14 mouse cellular contexts compared by ENCODE assay signal in genomic region chr10:88603256-88603655, GRCm38 (mm10). TPM values are rescaled to one million over a fixed set of nuclear protein-coding genes. Genes with fewer than 3 reads are reported as not detected.
A peak's percentile ranks its signal among the peaks of the same experiment; 100 is the strongest.
DNase-seq lines count a peak whose midpoint lies in the region; ATAC-seq lines count a peak whose summit lies in the region.
"Had no signal": no experiment of that assay in that cellular context is flagged by ENCODE, and none has a peak within 500 bp of the region (broad histone marks: within the 10 kb centered on the region; RNA-seq: fewer than 3 reads in every experiment).

No protein-coding gene starts in this region.

- no peaks in the 10 kb centered on the region for H3K9me3 ChIP-seq in embryonic facial prominence, embryonic 10.5 days
- H3K9me3 ChIP-seq in hindbrain, embryonic 14.5 days (ENCODE audit: control insufficient read depth, low read length) = no peaks in the 10 kb centered on the region
- no peaks in the 10 kb centered on the region for H3K9me3 ChIP-seq in midbrain, embryonic 13.5 days
- H3K9me3 ChIP-seq in liver, embryonic 12.5 days (replicated peaks) = no peaks in the 10 kb centered on the region

- no peak overlapping the region for H3K4me3 ChIP-seq in embryonic facial prominence, embryonic 10.5 days
- no peak overlapping the region for H3K4me3 ChIP-seq in hindbrain, embryonic 14.5 days (replicated peaks; ENCODE audit: low read length)
- no peak overlapping the region for H3K4me3 ChIP-seq in midbrain, embryonic 13.5 days (replicated peaks)
- no peak overlapping the region for H3K4me3 ChIP-seq in liver, embryonic 12.5 days

- DNase-seq in embryo, embryonic 11 days = peak; percentile 38
- DNase-seq in embryonic facial prominence, embryonic 10.5 days (ENCODE audit: low spot score) = peak; percentile 14
- DNase-seq in hindbrain, embryonic 14.5 days (ENCODE audit: low spot score) = peak; percentile 28
- DNase-seq in layer of hippocampus, adult 9-10 months (ENCODE audit: low spot score) = no peak
- no peak for DNase-seq in ovary, postnatal 36 days (ENCODE audit: low spot score)
- DNase-seq: adrenal gland, adult 2 months; cerebellum, adult 8-10 months; kidney, adult 9 months; lung, adult 2 months; thymus, adult 18-20 months had no signal

- no peaks in the 10 kb centered on the region for H3K36me3 ChIP-seq in embryonic facial prominence, embryonic 10.5 days (replicated peaks)
- H3K36me3 ChIP-seq in hindbrain, embryonic 14.5 days (replicated peaks; ENCODE audit: control insufficient read depth, insufficient read depth) = no peaks in the 10 kb centered on the region
- no peaks in the 10 kb centered on the region for H3K36me3 ChIP-seq in midbrain, embryonic 13.5 days
- H3K36me3 ChIP-seq in liver, embryonic 12.5 days = no peaks in the 10 kb centered on the region

- no peaks in the 10 kb centered on the region for H3K27me3 ChIP-seq in embryonic facial prominence, embryonic 10.5 days (replicated peaks; ENCODE audit: low read depth, poor library complexity, severe bottlenecking)
- no peaks in the 10 kb centered on the region for H3K27me3 ChIP-seq in hindbrain, embryonic 14.5 days (ENCODE audit: control insufficient read depth, insufficient read depth, low read length)
- peaks cover 3% of the 10 kb centered on the region; the same call in 1 of the 2 replicates for H3K27me3 ChIP-seq in midbrain, embryonic 13.5 days
- H3K27me3 ChIP-seq in liver, embryonic 12.5 days (replicated peaks) = no peaks in the 10 kb centered on the region

- ATAC-seq in hindbrain, embryonic 14.5 days (ENCODE audit: low FRiP score) = 0 out of 2 replicates have a peak, but pooled peaks have one; percentile 31
- ATAC-seq in midbrain, embryonic 13.5 days = peak; percentile 69
- ATAC-seq in liver, embryonic 12.5 days = no peak
- ATAC-seq: CD4-positive, CD25-positive, alpha-beta regulatory T cell, adult 4 months had no signal

- no peak overlapping the region; the same call in 1 of the 2 replicates for H3K4me2 ChIP-seq in hindbrain, embryonic 14.5 days (replicated peaks)
- H3K4me2 ChIP-seq in midbrain, embryonic 13.5 days (replicated peaks) = peak overlapping the region; percentile 15; the same call in 1 of the 2 replicates
- H3K4me2 ChIP-seq in liver, embryonic 12.5 days = no peak overlapping the region

- 58% methylated on average over 5 of the region's 5 CpGs for WGBS in embryonic facial prominence, embryonic 10.5 days
- WGBS in hindbrain, embryonic 14.5 days = 8% methylated on average over 5 of the region's 5 CpGs
- WGBS in midbrain, embryonic 13.5 days = 7% methylated on average over 5 of the region's 5 CpGs
- 60% methylated on average over 5 of the region's 5 CpGs for WGBS in liver, embryonic 12.5 days (ENCODE audit: insufficient replicate concordance)

- no peaks in the 10 kb centered on the region for H3K4me1 ChIP-seq in embryonic facial prominence, embryonic 10.5 days
- 0 out of 2 replicates have a peak, but pooled peaks cover 10% of the 10 kb centered on the region for H3K4me1 ChIP-seq in hindbrain, embryonic 14.5 days (replicated peaks; ENCODE audit: control insufficient read depth, insufficient read depth, low read length)
- H3K4me1 ChIP-seq in midbrain, embryonic 13.5 days (replicated peaks) = peaks cover 13% of the 10 kb centered on the region
- no peaks in the 10 kb centered on the region for H3K4me1 ChIP-seq in liver, embryonic 12.5 days

- H3K9ac ChIP-seq in hindbrain, embryonic 14.5 days = no peak overlapping the region
- no peak overlapping the region for H3K9ac ChIP-seq in midbrain, embryonic 13.5 days (replicated peaks)
- no peak overlapping the region for H3K9ac ChIP-seq in liver, embryonic 12.5 days

- no peak overlapping the region for H3K27ac ChIP-seq in embryonic facial prominence, embryonic 10.5 days (replicated peaks)
- no peak overlapping the region for H3K27ac ChIP-seq in hindbrain, embryonic 14.5 days
- H3K27ac ChIP-seq in midbrain, embryonic 13.5 days = no peak overlapping the region
- H3K27ac ChIP-seq in liver, embryonic 12.5 days = no peak overlapping the region
- H3K27ac ChIP-seq: macrophage had no signal

RNA-seq across cellular contexts. Expression of gene Mybpc1, which starts 1.7 kb away (rescaled TPM):
- 1.2 and 2.1 TPM in 2 replicates for polyA plus RNA-seq in embryonic facial prominence, embryonic 10.5 days (2016; fragmentation: Nextera tagmentation; extraction: Ambion mirVana)
- polyA plus RNA-seq in hindbrain, embryonic 14.5 days (2014; fragmentation: Nextera tagmentation; extraction: Ambion mirVana) = 3.1 and 4.4 TPM in 2 replicates
- polyA plus RNA-seq in midbrain, embryonic 13.5 days (2015; fragmentation: Nextera tagmentation; extraction: Ambion mirVana) = 1.7 and 1.9 TPM in 2 replicates
- 0.46 and 0.48 TPM in 2 replicates for polyA plus RNA-seq in liver, embryonic 12.5 days (2016; fragmentation: Nextera tagmentation; extraction: Ambion mirVana)
- polyA plus RNA-seq: CD4-positive, CD25-positive, alpha-beta regulatory T cell, adult 4 months; macrophage had no signal

Comparison
In these comparisons a context has a peak if more than half of its experiments do, and no peak if none do; other contexts are left out.
1. DNase-seq: peak in embryo, embryonic 11 days (single experiment), embryonic facial prominence, embryonic 10.5 days (single experiment) and hindbrain, embryonic 14.5 days (single experiment); none in layer of hippocampus, adult 9-10 months (single experiment) and ovary, postnatal 36 days (single experiment).